Mouse (Mus musculus) lung, adult 2 months (tissue): Measurements from ENCODE around the gene Rln3.

Source experiments
- CTCF ChIP-seq: fragments of 200-500 bp; IDR thresholded peaks from 2 replicates; pipeline ENCODE4 v1.5.1; 2011; ENCODE audit warnings: mild to moderate bottlenecking, low read length, control low read depth; ENCODE audit not compliant: insufficient read depth
- POLR2A ChIP-seq: fragments of 200-500 bp; IDR thresholded peaks from 2 replicates; pipeline ENCODE4 v1.6.1; 2011; ENCODE audit warnings: low read depth, mild to moderate bottlenecking, control low read depth, low read length, borderline replicate concordance; ENCODE audit errors: extremely low read depth

DNA sequence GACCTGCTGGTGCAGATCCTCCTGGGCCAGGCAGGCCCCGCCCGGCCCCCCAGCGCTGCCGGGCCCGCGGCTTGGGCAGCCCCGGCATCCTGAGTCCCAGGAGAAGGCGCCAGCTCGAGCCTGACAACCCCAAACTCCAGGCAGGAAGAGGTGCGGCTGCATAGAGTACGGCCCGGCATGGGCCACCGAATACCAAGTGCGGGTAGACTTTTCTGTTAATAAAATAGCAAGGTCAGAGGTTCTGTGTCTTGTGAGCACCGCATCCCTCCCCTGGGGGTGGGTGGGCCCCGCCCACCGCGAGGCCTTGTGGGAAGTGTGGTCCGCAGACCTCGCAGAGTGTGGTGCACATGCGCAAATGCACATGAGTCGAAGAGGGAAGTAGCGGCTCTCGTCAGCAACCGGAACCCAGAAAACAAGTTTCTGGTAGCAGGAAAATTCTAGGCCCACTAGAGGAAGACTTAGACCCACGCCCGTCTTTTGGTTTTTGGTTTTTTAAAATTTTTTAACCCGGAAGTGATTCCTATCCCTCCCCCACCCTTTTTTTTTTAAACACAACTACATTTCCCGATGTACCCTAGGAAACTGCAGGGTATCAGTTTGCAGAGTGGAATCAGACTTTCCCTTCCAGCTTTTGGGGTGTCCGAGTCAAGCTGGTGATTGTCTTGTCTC, 40.1 kb downstream of the Rln3 start:
- TF ChIP-seq POLR2A, result peak; percentile 68; the same call in 1 of the 2 replicates
- TF ChIP-seq CTCF, result no peak
